Mouse (Mus musculus): ENCODE data around the gene Kank3.

- TF ChIP-seq CTCF (IDR thresholded peaks at IDR 0.05; ENCODE audit: insufficient read depth, low read depth, low read length): no peak
- TF ChIP-seq POLR2A (IDR thresholded peaks at IDR 0.05; ENCODE audit: insufficient read depth, low read depth, low read length): no peak
Measured at GRCm38 (mm10) chr17:33799277-33799676, 11.0 kb upstream of the Kank3 start.

Measured in olfactory bulb, adult 2 months (tissue).